Mouse (Mus musculus): ENCODE results near the gene Trim65. TPM values are rescaled to one million over a fixed set of nuclear protein-coding genes. Genes with fewer than 3 reads are reported as not detected.

Trim65 gene
- polyA plus RNA-seq, 1 experiment: 9.6 TPM

DNA sequence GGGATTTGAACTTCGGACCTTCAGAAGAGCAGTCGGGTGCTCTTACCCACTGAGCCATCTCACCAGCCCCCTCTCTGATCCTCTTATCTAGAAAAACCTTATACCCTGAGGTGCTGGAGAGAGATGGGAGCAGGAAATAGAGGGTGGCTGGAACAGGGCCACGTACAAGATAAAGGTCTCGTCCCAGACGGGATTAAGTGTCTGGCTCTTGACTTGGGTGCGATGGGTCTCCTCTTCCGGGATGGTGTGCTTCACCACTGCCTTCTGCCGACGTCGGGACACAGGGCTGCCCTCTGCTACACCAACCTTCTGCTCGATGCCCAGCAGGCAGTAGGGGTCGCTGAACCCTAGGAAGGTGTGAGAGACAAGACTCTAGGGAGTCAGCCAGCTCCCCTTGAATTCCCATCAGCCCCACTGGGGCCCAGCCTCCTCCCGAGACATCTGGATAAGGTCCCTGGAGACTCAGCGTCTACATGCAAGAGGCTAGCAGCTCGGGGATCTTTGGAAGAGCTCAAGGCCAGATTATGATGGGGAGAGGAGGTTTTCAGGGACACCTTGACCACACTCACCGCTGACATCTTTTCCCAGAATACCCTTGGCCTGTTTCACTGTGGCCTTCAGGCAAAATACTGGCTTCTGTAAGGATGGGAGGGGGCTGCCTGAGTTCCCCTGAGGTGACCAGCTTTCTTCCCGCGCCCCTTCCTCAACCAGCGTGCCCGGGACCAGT is 55.2 kb downstream of the Trim65 start:
- no peak for TF ChIP-seq POLR2A (IDR thresholded peaks at IDR 0.05; ENCODE audit: low read depth, low read length)
- no peak for TF ChIP-seq CTCF (conservative IDR thresholded peaks at IDR 0.05; ENCODE audit: insufficient read depth, insufficient read length, low read depth, low read length)
- DNase-seq: no peak
- Histone ChIP-seq H3K36me3 (ENCODE audit: control insufficient read depth, insufficient read depth, low read length) (peaks cover 2% of the 10 kb centered on the region; the same call in 1 of the 2 replicates), H3K4me1 (ENCODE audit: control insufficient read depth, insufficient read depth, low read length) (0 out of 2 replicates have a peak, but pooled peaks cover 3% of the 10 kb centered on the region), H3K27ac (ENCODE audit: insufficient read depth, low read depth, low read length) (no peak overlapping the region), H3K27me3 (replicated peaks; ENCODE audit: control insufficient read depth, insufficient read depth, low read length) (no peaks in the 10 kb centered on the region), H3K4me3 (ENCODE audit: insufficient read depth, low read depth, low read length) (no peak overlapping the region)
- 67% methylated on average over 20 of the region's 20 CpGs for WGBS

DNA sequence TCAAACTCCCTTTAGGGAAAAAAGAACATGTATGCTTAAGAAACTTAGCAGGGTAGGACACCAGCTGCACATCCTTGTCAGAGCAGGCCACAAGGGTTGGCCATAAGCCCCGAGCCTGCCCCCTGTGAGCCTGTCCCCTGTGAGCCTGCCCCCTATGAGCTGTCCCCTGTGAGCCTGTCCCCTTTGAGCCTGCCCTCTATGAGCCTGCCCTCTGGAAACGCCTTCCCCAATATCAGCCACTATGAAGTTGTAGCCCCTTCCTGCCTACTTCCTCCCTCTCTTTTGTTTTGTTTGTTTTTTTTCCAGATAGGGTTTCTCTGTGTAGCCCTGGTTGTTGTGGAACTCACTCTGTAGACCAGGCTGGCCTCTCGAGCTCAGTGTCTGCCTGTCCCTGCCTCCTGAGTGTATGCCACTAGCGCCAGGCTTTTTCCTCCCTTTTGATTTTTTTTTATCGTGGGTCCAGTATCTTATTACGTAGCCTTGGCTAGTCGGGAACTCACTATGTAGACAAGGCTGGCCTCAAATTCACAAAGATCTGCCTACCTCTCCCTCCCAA is 56.4 kb downstream of the Trim65 start:
- Histone ChIP-seq H3K27me3 (replicated peaks; ENCODE audit: control insufficient read depth, insufficient read depth, low read length) (no peaks in the 10 kb centered on the region), H3K27ac (ENCODE audit: insufficient read depth, low read depth, low read length) (no peak overlapping the region), H3K4me3 (ENCODE audit: insufficient read depth, low read depth, low read length) (no peak overlapping the region), H3K36me3 (ENCODE audit: control insufficient read depth, insufficient read depth, low read length) (peaks cover 2% of the 10 kb centered on the region; the same call in 1 of the 2 replicates), H3K4me1 (ENCODE audit: control insufficient read depth, insufficient read depth, low read length) (0 out of 2 replicates have a peak, but pooled peaks cover 3% of the 10 kb centered on the region)
- WGBS: 61% methylated on average over 7 of the region's 7 CpGs
- no peak for TF ChIP-seq CTCF (conservative IDR thresholded peaks at IDR 0.05; ENCODE audit: insufficient read depth, insufficient read length, low read depth, low read length)
- TF ChIP-seq POLR2A (IDR thresholded peaks at IDR 0.05; ENCODE audit: low read depth, low read length): no peak
- DNase-seq: no peak

DNA sequence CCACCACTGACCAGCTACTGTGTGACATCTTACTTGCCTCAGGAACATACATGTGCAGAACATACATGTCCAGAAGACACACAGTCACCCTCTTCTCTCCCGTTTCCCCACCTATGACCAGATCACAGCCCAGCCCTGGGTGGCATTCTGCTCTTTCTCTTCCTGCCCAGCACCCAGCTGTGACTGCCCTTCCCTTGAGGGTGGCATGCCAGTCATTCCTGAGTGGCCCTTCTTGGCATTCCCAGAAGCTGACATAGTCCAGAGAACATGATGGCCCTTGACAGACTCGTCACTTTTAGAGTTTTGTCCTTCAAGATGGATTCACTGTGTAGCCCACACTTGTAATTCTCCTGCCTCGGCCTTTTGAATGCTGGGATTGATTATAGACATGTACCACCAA is 58.3 kb downstream of the Trim65 start:
- H3K27me3 ChIP-seq (replicated peaks; ENCODE audit: control insufficient read depth, insufficient read depth, low read length): no peaks in the 10 kb centered on the region
- H3K36me3 ChIP-seq (ENCODE audit: control insufficient read depth, insufficient read depth, low read length): no peaks in the 10 kb centered on the region
- no peak for DNase-seq
- 72% methylated on average over 3 of the region's 3 CpGs for WGBS
- H3K4me3 ChIP-seq (ENCODE audit: insufficient read depth, low read depth, low read length): no peak overlapping the region
- H3K4me1 ChIP-seq (ENCODE audit: control insufficient read depth, insufficient read depth, low read length): no peaks in the 10 kb centered on the region
- H3K27ac ChIP-seq (ENCODE audit: insufficient read depth, low read depth, low read length): peak overlapping the region; percentile 22; the same call in 1 of the 2 replicates
- TF ChIP-seq CTCF (conservative IDR thresholded peaks at IDR 0.05; ENCODE audit: insufficient read depth, insufficient read length, low read depth, low read length) (no peak), POLR2A (IDR thresholded peaks at IDR 0.05; ENCODE audit: low read depth, low read length) (no peak)

Other genes starting within 250 kb of the Trim65 start
- gene Smim5, start 231.2 kb downstream of the Trim65 start, polyA plus RNA-seq (2012; rRNA removed): 26.1 and 26.7 TPM in 2 replicates
- gene Smim6, start 219.1 kb downstream of the Trim65 start, polyA plus RNA-seq (2012; rRNA removed): 5.0 and 5.7 TPM in 2 replicates
- 20.5 and 24.1 TPM in 2 replicates for gene Sap30bp, start 197.8 kb downstream of the Trim65 start, polyA plus RNA-seq (2012; rRNA removed)
- gene Recql5, start 197.7 kb downstream of the Trim65 start, polyA plus RNA-seq (2012; rRNA removed): 16.9 and 18.8 TPM in 2 replicates
- 5.1 and 5.3 TPM in 2 replicates for gene Itgb4, start 156.4 kb downstream of the Trim65 start, polyA plus RNA-seq (2012; rRNA removed)
- gene Galk1, start 118.4 kb downstream of the Trim65 start, polyA plus RNA-seq (2012; rRNA removed): 83.2 and 87.9 TPM in 2 replicates
- gene H3f3b, start 103.2 kb downstream of the Trim65 start, polyA plus RNA-seq (2012; rRNA removed): 135 and 150 TPM in 2 replicates
- 22.1 and 28.1 TPM in 2 replicates for gene Unk, start 100.8 kb downstream of the Trim65 start, polyA plus RNA-seq (2012; rRNA removed)
- gene Unc13d, start 53.2 kb downstream of the Trim65 start, polyA plus RNA-seq (2012; rRNA removed): 1.1 and 2.4 TPM in 2 replicates
- gene Wbp2, start 44.1 kb downstream of the Trim65 start, polyA plus RNA-seq (2012; rRNA removed): 391 and 392 TPM in 2 replicates
- gene Trim47, start 3.9 kb downstream of the Trim65 start, polyA plus RNA-seq (2012; rRNA removed): 34.9 and 39.6 TPM in 2 replicates
- gene Mrpl38, start 7.7 kb upstream of the Trim65 start, polyA plus RNA-seq (2012; rRNA removed): 69.9 and 70.7 TPM in 2 replicates
- 24.0 TPM in 2 replicates for gene Fbf1, start 37.0 kb upstream of the Trim65 start, polyA plus RNA-seq (2012; rRNA removed)
- 20.1 and 21.0 TPM in 2 replicates for gene Ten1, start 67.7 kb upstream of the Trim65 start, polyA plus RNA-seq (2012; rRNA removed)
- 251 and 265 TPM in 2 replicates for gene Acox1, start 67.9 kb upstream of the Trim65 start, polyA plus RNA-seq (2012; rRNA removed)
- 6.8 and 7.1 TPM in 2 replicates for gene Evpl, start 106.9 kb upstream of the Trim65 start, polyA plus RNA-seq (2012; rRNA removed)
- gene Srp68, start 143.1 kb upstream of the Trim65 start, polyA plus RNA-seq (2012; rRNA removed): 53.7 and 53.8 TPM in 2 replicates
- 3.3 and 5.3 TPM in 2 replicates for gene Galr2, start 149.8 kb upstream of the Trim65 start, polyA plus RNA-seq (2012; rRNA removed)
- 33.2 and 33.5 TPM in 2 replicates for gene Exoc7, start 176.1 kb upstream of the Trim65 start, polyA plus RNA-seq (2012; rRNA removed)
- 0.80 and 1.0 TPM in 2 replicates for gene Foxj1, start 204.3 kb upstream of the Trim65 start, polyA plus RNA-seq (2012; rRNA removed)